Mouse (Mus musculus) forebrain, postnatal 0 days (tissue): ENCODE measurements around the gene Tvp23a. TPM values are rescaled to one million over a fixed set of nuclear protein-coding genes. Genes with fewer than 3 reads are reported as not detected.
A peak's percentile ranks its signal among the peaks of the same experiment; 100 is the strongest.

Experiments
- ATAC-seq: fragments of 200-750 bp; cut with Nextera tagmentation; 2 replicates; pipeline ENCODE4 v1.8.0; 2017; ENCODE audit warnings: mild to moderate bottlenecking, moderate library complexity
- DNase-seq: peaks from one replicate; pipeline ENCODE4 v3.0.0-alpha.2; 2015
- H3K27ac ChIP-seq: fragments of 300-500 bp; sonication (generic); 2 replicates; pipeline ENCODE4 v1.5.1; 2014; ENCODE audit warnings: low read depth, mild to moderate bottlenecking, antibody characterized with exemption, low read length, moderate library complexity, mixed read lengths
- H3K27me3 ChIP-seq: fragments of 300-500 bp; sonication (generic); 2 replicates; pipeline ENCODE4 v1.6.1; 2014; ENCODE audit warnings: mild to moderate bottlenecking, low read length, mixed read lengths; ENCODE audit not compliant: insufficient read depth
- H3K36me3 ChIP-seq: fragments of 300-500 bp; sonication (generic); 2 replicates; pipeline ENCODE4 v1.6.1; 2014; ENCODE audit warnings: mild to moderate bottlenecking, moderate library complexity; ENCODE audit not compliant: insufficient read depth
- H3K4me1 ChIP-seq: fragments of 300-500 bp; sonication (generic); 2 replicates; pipeline ENCODE4 v1.6.1; 2014; ENCODE audit warnings: antibody characterized with exemption; ENCODE audit not compliant: insufficient read depth
- H3K4me2 ChIP-seq: fragments of 300-500 bp; sonication (generic); 2 replicates; pipeline ENCODE4 v1.6.1; 2014; ENCODE audit warnings: low read depth, mild to moderate bottlenecking, moderate library complexity
- H3K4me3 ChIP-seq: fragments of 300-500 bp; sonication (generic); 2 replicates; pipeline ENCODE4 v1.5.1; 2014; ENCODE audit warnings: low read depth, low read length, mixed read lengths
- H3K9ac ChIP-seq: fragments of 300-500 bp; sonication (generic); 2 replicates; pipeline ENCODE4 v1.6.1; 2014; ENCODE audit warnings: mild to moderate bottlenecking
- H3K9me3 ChIP-seq: fragments of 300-500 bp; sonication (generic); 2 replicates; pipeline ENCODE4 v1.6.1; 2016; ENCODE audit warnings: low read length
- CTCF ChIP-seq: sonication (generic); IDR thresholded peaks from 2 replicates; pipeline ENCODE4 v1.5.1; 2016; ENCODE audit warnings: antibody characterized with exemption, control low read depth, low read depth
- WGBS: fragments of 180-500 bp; shearing (Covaris S2); extraction: QIAGEN DNeasy Blood & Tissue Kit; methylation state at CpG from one replicate; pipeline ENCODE4 v1.1.7; 2014; 5-methylcytosine and 5-hydroxymethylcytosine counted together
- polyA plus RNA-seq: library from polyadenylated mRNA; unstranded; fragments of >200 nt; fragmentation: Nextera tagmentation; extraction: Ambion mirVana; gene quantifications from 2 replicates; pipeline ENCODE4 v1.2.1, GENCODE M21; 2015
- total RNA-seq: library from RNA; depleted of rRNA; stranded (reverse); fragments of >200 nt; gene quantifications from 2 replicates; pipeline ENCODE4 v1.2.3, GENCODE M21; 2014

Gene Tvp23a
- total and polyA plus RNA-seq, 2 experiments from 2014 or later, result 46.3 to 78.1 TPM

- no peak overlapping the region for H3K9ac ChIP-seq
- no peaks in the 10 kb centered on the region for H3K9me3 ChIP-seq
- H3K4me1 ChIP-seq, result no peaks in the 10 kb centered on the region
- ATAC-seq, result no peak
- no peak overlapping the region for H3K4me2 ChIP-seq
- WGBS, result 97% methylated on average over 9 of the region's 9 CpGs
- TF ChIP-seq CTCF, result no peak
- no peak for DNase-seq
- no peaks in the 10 kb centered on the region for H3K27me3 ChIP-seq
- no peak overlapping the region for H3K4me3 ChIP-seq
- peaks cover 56% of the 10 kb centered on the region for H3K36me3 ChIP-seq
- H3K27ac ChIP-seq, result no peak overlapping the region
Measured at GRCm38 (mm10) chr16:10417723-10418259, 29.4 kb downstream of the Tvp23a start.

- Histone ChIP-seq H3K36me3 (peaks cover 47% of the 10 kb centered on the region), H3K27ac (no peak overlapping the region), H3K4me2 (no peak overlapping the region), H3K27me3 (no peaks in the 10 kb centered on the region), H3K9me3 (no peaks in the 10 kb centered on the region), H3K4me1 (no peaks in the 10 kb centered on the region), H3K9ac (no peak overlapping the region), H3K4me3 (no peak overlapping the region)
- 96% methylated on average over 4 of the region's 4 CpGs for WGBS
- ATAC-seq, result no peak
- DNase-seq, result no peak
- TF ChIP-seq CTCF, result peak; percentile 48
Measured at GRCm38 (mm10) chr16:10416866-10417265, 30.3 kb downstream of the Tvp23a start.

GRCm38 (mm10) chr16:10415976-10416375 is 31.2 kb downstream of the Tvp23a start:
- H3K9me3 ChIP-seq, result no peaks in the 10 kb centered on the region
- whole genome bisulfite sequencing, result 64% methylated on average over 6 of the region's 6 CpGs
- 0 out of 2 replicates have a peak, but pooled peaks cover 5% of the 10 kb centered on the region for H3K4me1 ChIP-seq
- ATAC-seq, result no peak
- H3K4me3 ChIP-seq, result no peak overlapping the region
- no peak overlapping the region for H3K27ac ChIP-seq
- no peak overlapping the region for H3K4me2 ChIP-seq
- peaks cover 39% of the 10 kb centered on the region for H3K36me3 ChIP-seq
- TF ChIP-seq CTCF, result peak; percentile 62
- no peak overlapping the region for H3K9ac ChIP-seq
- no peaks in the 10 kb centered on the region for H3K27me3 ChIP-seq
- DNase-seq, result peak; percentile 9

GRCm38 (mm10) chr16:10411764-10412746 is 35.1 kb downstream of the Tvp23a start, which contains the start of gene Nubp1:
Gene Nubp1, plus strand, starts transcription at chr16:10411948.
- 0 out of 2 replicates have a peak, but pooled peaks cover 5% of the 10 kb centered on the region for H3K4me1 ChIP-seq
- peak; percentile 98 for ATAC-seq
- WGBS, result 3% methylated on average over 56 of the region's 56 CpGs
- peak within 1 kb of the TSS; percentile 88 for H3K27ac ChIP-seq
- no peaks in the 10 kb centered on the region for H3K27me3 ChIP-seq
- peak within 1 kb of the TSS; percentile 67 for H3K9ac ChIP-seq
- peak within 1 kb of the TSS; percentile 74 for H3K4me3 ChIP-seq
- H3K4me2 ChIP-seq, result peak within 1 kb of the TSS; percentile 51
- no peak for TF ChIP-seq CTCF
- H3K9me3 ChIP-seq, result no peaks in the 10 kb centered on the region
- peaks cover 11% of the 10 kb centered on the region for H3K36me3 ChIP-seq
- peak; percentile 96 for DNase-seq

- no peaks in the 10 kb centered on the region for H3K9me3 ChIP-seq
- TF ChIP-seq CTCF, result peak; percentile 99
- no peak overlapping the region for H3K4me2 ChIP-seq
- H3K4me1 ChIP-seq, result no peaks in the 10 kb centered on the region
- H3K27ac ChIP-seq, result no peak overlapping the region
- no peaks in the 10 kb centered on the region for H3K36me3 ChIP-seq
- H3K4me3 ChIP-seq, result no peak overlapping the region
- DNase-seq (peak; percentile 91), ATAC-seq (peak; percentile 43; the same call in 1 of the 2 replicates)
- H3K9ac ChIP-seq, result no peak overlapping the region
- 27% methylated on average over 7 of the region's 7 CpGs for WGBS
- H3K27me3 ChIP-seq, result no peaks in the 10 kb centered on the region
Measured at GRCm38 (mm10) chr16:10399160-10399559, 48.0 kb downstream of the Tvp23a start.

- no peak for ATAC-seq
- no peak overlapping the region for H3K27ac ChIP-seq
- H3K36me3 ChIP-seq, result no peaks in the 10 kb centered on the region
- 74% methylated on average over 5 of the region's 5 CpGs for WGBS
- no peaks in the 10 kb centered on the region for H3K4me1 ChIP-seq
- H3K9me3 ChIP-seq, result no peaks in the 10 kb centered on the region
- H3K27me3 ChIP-seq, result no peaks in the 10 kb centered on the region
- no peak overlapping the region for H3K9ac ChIP-seq
- no peak for DNase-seq
- no peak overlapping the region for H3K4me2 ChIP-seq
- H3K4me3 ChIP-seq, result no peak overlapping the region
- no peak for TF ChIP-seq CTCF
Measured at GRCm38 (mm10) chr16:10398755-10399154, 48.4 kb downstream of the Tvp23a start.
